Mouse (Mus musculus): ENCODE data around the gene Tdrd1. TPM values are rescaled to one million over a fixed set of nuclear protein-coding genes. Genes with fewer than 3 reads are reported as not detected.
"Not testable (repeated sequence)": the region's sequence is repeated elsewhere in the genome, so short reads cannot be mapped to it uniquely, and the experiment has no call there.

Tdrd1 gene
- polyA plus RNA-seq (2014; fragmentation: Nextera tagmentation; extraction: Ambion mirVana): 0.86 and 1.2 TPM in 2 replicates

GRCm38 (mm10) chr19:56826047-56826631, at the start of gene Tdrd1:
Gene Tdrd1, plus strand, starts transcription at chr19:56826209.
- Histone ChIP-seq H3K9me3 (ENCODE audit: control insufficient read depth, low read length) (no peaks in the 10 kb centered on the region), H3K27ac (ENCODE audit: low read depth, low read length) (no peak within 1 kb of the TSS), H3K4me3 (ENCODE audit: low read depth, low read length) (no peak within 1 kb of the TSS), H3K36me3 (ENCODE audit: control insufficient read depth, insufficient read depth, low read length) (no peaks in the 10 kb centered on the region), H3K27me3 (ENCODE audit: control insufficient read depth, insufficient read depth, low read length) (no peaks in the 10 kb centered on the region), H3K9ac (replicated peaks; ENCODE audit: low read depth, low read length) (no peak within 1 kb of the TSS), H3K4me2 (ENCODE audit: low read depth, low read length) (peak within 1 kb of the TSS; percentile 20; the same call in 1 of the 2 replicates), H3K4me1 (ENCODE audit: control insufficient read depth, insufficient read depth, low read length) (no peaks in the 10 kb centered on the region)
- 68% methylated on average over 44 of the region's 44 CpGs for WGBS
- no peak for ATAC-seq (ENCODE audit: low read depth)

- peaks cover 7% of the 10 kb centered on the region; the same call in 1 of the 2 replicates for H3K27me3 ChIP-seq (ENCODE audit: control insufficient read depth, insufficient read depth, low read length)
- ATAC-seq (ENCODE audit: low read depth): peak; percentile 65; the same call in 1 of the 2 replicates
- 42% methylated on average over 16 of the region's 16 CpGs for WGBS
- no peak overlapping the region for H3K4me3 ChIP-seq (ENCODE audit: low read depth, low read length)
- H3K9ac ChIP-seq (replicated peaks; ENCODE audit: low read depth, low read length): no peak overlapping the region
- H3K4me2 ChIP-seq (ENCODE audit: low read depth, low read length): no peak overlapping the region
- H3K9me3 ChIP-seq (ENCODE audit: control insufficient read depth, low read length): no peaks in the 10 kb centered on the region
- no peaks in the 10 kb centered on the region for H3K4me1 ChIP-seq (ENCODE audit: control insufficient read depth, insufficient read depth, low read length)
- no peak overlapping the region for H3K27ac ChIP-seq (ENCODE audit: low read depth, low read length)
- H3K36me3 ChIP-seq (ENCODE audit: control insufficient read depth, insufficient read depth, low read length): no peaks in the 10 kb centered on the region
Measured at GRCm38 (mm10) chr19:56776719-56777382, 49.2 kb upstream of the Tdrd1 start.

DNA sequence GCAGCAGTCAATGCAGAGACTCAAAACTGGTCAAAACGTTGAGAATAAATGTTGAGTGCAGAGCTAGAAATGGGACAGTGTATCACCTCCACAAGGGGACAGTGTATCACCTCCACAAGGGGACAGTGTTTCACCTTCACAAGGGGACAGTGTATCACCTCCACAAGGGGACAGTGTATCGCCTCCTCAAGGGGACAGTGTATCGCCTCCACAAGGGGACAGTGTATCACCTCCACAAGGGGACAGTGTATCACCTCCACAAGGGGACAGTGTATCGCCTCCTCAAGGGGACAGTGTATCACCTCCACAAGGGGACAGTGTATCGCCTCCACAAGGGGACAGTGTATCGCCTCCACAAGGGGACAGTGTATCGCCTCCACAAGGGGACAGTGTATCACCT, 47.5 kb upstream of the Tdrd1 start:
- H3K27ac ChIP-seq (ENCODE audit: low read depth, low read length); H3K4me3 ChIP-seq (ENCODE audit: low read depth, low read length); H3K4me1 ChIP-seq (ENCODE audit: control insufficient read depth, insufficient read depth, low read length); H3K9me3 ChIP-seq (ENCODE audit: control insufficient read depth, low read length); H3K27me3 ChIP-seq (ENCODE audit: control insufficient read depth, insufficient read depth, low read length); ATAC-seq (ENCODE audit: low read depth); H3K4me2 ChIP-seq (ENCODE audit: low read depth, low read length); H3K9ac ChIP-seq (replicated peaks; ENCODE audit: low read depth, low read length); H3K36me3 ChIP-seq (ENCODE audit: control insufficient read depth, insufficient read depth, low read length): not testable (repeated sequence)
- WGBS: 95% methylated on average over 7 of the region's 7 CpGs

GRCm38 (mm10) chr19:56787911-56788310, 38.1 kb upstream of the Tdrd1 start:
- Histone ChIP-seq H3K4me2 (ENCODE audit: low read depth, low read length) (no peak overlapping the region), H3K9ac (replicated peaks; ENCODE audit: low read depth, low read length) (no peak overlapping the region), H3K9me3 (ENCODE audit: control insufficient read depth, low read length) (no peaks in the 10 kb centered on the region), H3K27ac (ENCODE audit: low read depth, low read length) (no peak overlapping the region), H3K4me1 (ENCODE audit: control insufficient read depth, insufficient read depth, low read length) (no peaks in the 10 kb centered on the region), H3K36me3 (ENCODE audit: control insufficient read depth, insufficient read depth, low read length) (peaks cover 18% of the 10 kb centered on the region), H3K4me3 (ENCODE audit: low read depth, low read length) (no peak overlapping the region), H3K27me3 (ENCODE audit: control insufficient read depth, insufficient read depth, low read length) (no peaks in the 10 kb centered on the region)
- WGBS: 90% methylated on average over 7 of the region's 7 CpGs
- ATAC-seq (ENCODE audit: low read depth): no peak

- Histone ChIP-seq H3K4me1 (ENCODE audit: control insufficient read depth, insufficient read depth, low read length) (no peaks in the 10 kb centered on the region), H3K9me3 (ENCODE audit: control insufficient read depth, low read length) (no peaks in the 10 kb centered on the region), H3K27me3 (ENCODE audit: control insufficient read depth, insufficient read depth, low read length) (no peaks in the 10 kb centered on the region), H3K36me3 (ENCODE audit: control insufficient read depth, insufficient read depth, low read length) (peaks cover 25% of the 10 kb centered on the region), H3K9ac (replicated peaks; ENCODE audit: low read depth, low read length) (no peak overlapping the region), H3K4me2 (ENCODE audit: low read depth, low read length) (no peak overlapping the region), H3K4me3 (ENCODE audit: low read depth, low read length) (no peak overlapping the region), H3K27ac (ENCODE audit: low read depth, low read length) (no peak overlapping the region)
- ATAC-seq (ENCODE audit: low read depth): no peak
- 91% methylated on average over 5 of the region's 5 CpGs for WGBS
Measured at GRCm38 (mm10) chr19:56788952-56789351, 37.1 kb upstream of the Tdrd1 start.

DNA sequence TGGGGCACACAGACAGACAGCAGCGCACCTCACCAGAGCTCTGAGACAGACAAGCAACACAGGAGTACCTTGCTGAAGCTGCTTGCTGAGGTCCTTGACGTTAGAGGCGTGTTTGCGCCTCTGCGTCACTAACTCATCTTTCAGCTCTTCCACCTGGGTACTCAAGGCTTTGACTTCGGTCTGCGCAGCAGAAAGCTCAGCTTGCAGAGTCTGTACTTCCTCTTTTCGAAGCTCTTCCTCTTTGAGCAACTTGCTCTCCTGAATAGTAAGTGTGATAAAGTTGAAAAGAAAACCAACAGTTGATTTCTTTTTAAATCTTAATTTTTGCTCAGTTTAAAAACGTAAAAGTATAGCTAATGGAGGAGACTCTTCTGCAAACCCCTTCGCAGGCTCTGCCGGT, 28.6 kb upstream of the Tdrd1 start:
- no peak for ATAC-seq (ENCODE audit: low read depth)
- Histone ChIP-seq H3K4me1 (ENCODE audit: control insufficient read depth, insufficient read depth, low read length) (no peaks in the 10 kb centered on the region), H3K4me3 (ENCODE audit: low read depth, low read length) (no peak overlapping the region), H3K27me3 (ENCODE audit: control insufficient read depth, insufficient read depth, low read length) (no peaks in the 10 kb centered on the region), H3K9ac (replicated peaks; ENCODE audit: low read depth, low read length) (no peak overlapping the region), H3K9me3 (ENCODE audit: control insufficient read depth, low read length) (no peaks in the 10 kb centered on the region), H3K27ac (ENCODE audit: low read depth, low read length) (no peak overlapping the region), H3K36me3 (ENCODE audit: control insufficient read depth, insufficient read depth, low read length) (peaks cover 55% of the 10 kb centered on the region), H3K4me2 (ENCODE audit: low read depth, low read length) (no peak overlapping the region)
- 96% methylated on average over 11 of the region's 11 CpGs for WGBS

DNA sequence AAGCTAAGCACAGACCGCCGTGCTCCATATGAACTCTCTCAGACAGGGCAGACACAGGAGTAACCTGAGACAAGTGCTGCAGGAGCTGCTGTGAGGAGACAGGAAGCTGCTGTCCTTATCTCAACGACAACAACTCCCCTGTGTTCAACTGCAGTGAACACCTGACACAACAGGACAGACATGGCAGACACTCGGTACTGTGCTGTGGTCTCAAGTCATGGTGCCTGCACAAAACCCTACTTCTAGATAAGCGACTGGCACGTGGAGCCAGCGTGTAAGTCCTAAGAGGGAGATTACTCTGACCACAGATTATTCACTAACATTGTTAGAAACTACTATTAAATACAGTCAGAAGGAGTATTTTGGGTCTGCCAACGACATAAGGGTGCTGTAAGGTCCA, 25.8 kb upstream of the Tdrd1 start:
- Histone ChIP-seq H3K4me1 (ENCODE audit: control insufficient read depth, insufficient read depth, low read length) (no peaks in the 10 kb centered on the region), H3K27me3 (ENCODE audit: control insufficient read depth, insufficient read depth, low read length) (no peaks in the 10 kb centered on the region), H3K9ac (replicated peaks; ENCODE audit: low read depth, low read length) (no peak overlapping the region), H3K36me3 (ENCODE audit: control insufficient read depth, insufficient read depth, low read length) (peaks cover 35% of the 10 kb centered on the region), H3K9me3 (ENCODE audit: control insufficient read depth, low read length) (no peaks in the 10 kb centered on the region), H3K4me3 (ENCODE audit: low read depth, low read length) (no peak overlapping the region), H3K27ac (ENCODE audit: low read depth, low read length) (no peak overlapping the region), H3K4me2 (ENCODE audit: low read depth, low read length) (no peak overlapping the region)
- 92% methylated on average over 8 of the region's 8 CpGs for WGBS
- no peak for ATAC-seq (ENCODE audit: low read depth)

GRCm38 (mm10) chr19:56800930-56801655, 24.9 kb upstream of the Tdrd1 start:
- no peak overlapping the region for H3K9ac ChIP-seq (replicated peaks; ENCODE audit: low read depth, low read length)
- no peaks in the 10 kb centered on the region for H3K9me3 ChIP-seq (ENCODE audit: control insufficient read depth, low read length)
- H3K36me3 ChIP-seq (ENCODE audit: control insufficient read depth, insufficient read depth, low read length): peaks cover 38% of the 10 kb centered on the region
- no peaks in the 10 kb centered on the region for H3K27me3 ChIP-seq (ENCODE audit: control insufficient read depth, insufficient read depth, low read length)
- H3K4me1 ChIP-seq (ENCODE audit: control insufficient read depth, insufficient read depth, low read length): no peaks in the 10 kb centered on the region
- no peak overlapping the region for H3K4me3 ChIP-seq (ENCODE audit: low read depth, low read length)
- WGBS: 88% methylated on average over 7 of the region's 7 CpGs
- H3K4me2 ChIP-seq (ENCODE audit: low read depth, low read length): no peak overlapping the region
- no peak for ATAC-seq (ENCODE audit: low read depth)
- no peak overlapping the region for H3K27ac ChIP-seq (ENCODE audit: low read depth, low read length)

Measured in neural tube, embryonic 14.5 days (tissue).